Mouse (Mus musculus): ENCODE measurements around the gene A830018L16Rik.
"Not testable (repeated sequence)": the region's sequence is repeated elsewhere in the genome, so short reads cannot be mapped to it uniquely, and the experiment has no call there.

The A830018L16Rik gene

GRCm38 (mm10) chr1:12000557-12000956 lies 586.7 kb downstream of the A830018L16Rik start:
- DNase-seq (ENCODE audit: low spot score), result no peak

- DNase-seq (ENCODE audit: low spot score), result no peak
Measured at GRCm38 (mm10) chr1:12008789-12009550, 595.1 kb downstream of the A830018L16Rik start.

- no peak for DNase-seq (ENCODE audit: low spot score)
Measured at GRCm38 (mm10) chr1:12009551-12009846, 595.6 kb downstream of the A830018L16Rik start.

GRCm38 (mm10) chr1:12010607-12011006 lies 596.7 kb downstream of the A830018L16Rik start:
- DNase-seq (ENCODE audit: low spot score), result no peak

GRCm38 (mm10) chr1:12020646-12021045 lies 606.7 kb downstream of the A830018L16Rik start:
- not testable (repeated sequence) for DNase-seq (ENCODE audit: low spot score)
